Mouse (Mus musculus) lung, postnatal 14 days (tissue): Measurements from ENCODE around the gene Olfr342.

Experiments
- DNase-seq: peaks from one replicate; pipeline ENCODE4 v3.0.0; 2021

Gene Olfr342

DNA sequence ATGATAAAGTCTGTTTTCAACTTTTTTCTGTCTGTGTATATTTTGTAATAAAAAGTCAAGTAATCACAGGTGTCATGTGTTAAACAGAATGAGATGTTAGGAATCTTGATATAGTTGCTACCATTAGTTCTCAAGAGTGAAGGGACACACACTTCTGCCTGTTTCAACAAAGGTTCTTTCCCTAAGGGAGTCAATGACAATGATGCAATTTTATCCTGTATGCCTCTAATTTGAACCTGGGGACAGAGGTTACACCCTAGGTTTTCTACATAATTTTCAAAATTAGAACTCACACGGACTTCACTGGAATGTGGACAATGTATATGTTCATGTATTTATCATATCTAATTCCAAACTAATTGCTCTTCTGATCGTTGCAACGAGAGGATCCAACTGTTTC, at the start of gene Olfr342:
Olfr342 (plus strand) TSS at position 301 of the 400 bp plus-strand sequence.
- no peak for DNase-seq

DNA sequence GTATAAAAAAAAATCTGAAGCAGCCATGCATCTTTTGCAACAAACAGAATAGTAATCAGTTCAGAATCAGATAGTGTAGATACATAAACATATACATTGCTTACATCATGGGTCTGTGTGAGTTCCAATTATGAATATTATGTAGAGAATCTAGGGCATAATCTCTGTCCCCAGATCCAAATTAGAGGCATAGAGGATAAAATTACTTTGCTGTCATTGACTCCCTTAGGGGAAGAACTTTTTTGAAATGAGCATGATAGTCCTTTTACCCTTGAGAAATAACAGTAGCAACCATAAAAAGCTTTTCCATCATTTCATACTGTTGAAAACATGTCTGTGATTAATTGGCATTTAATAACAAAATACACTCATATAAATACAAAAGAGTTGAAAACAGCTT, 42.4 kb upstream of the Olfr342 start, which contains the start of gene Olfr341:
Olfr341 (minus strand) TSS at position 101 of the 400 bp plus-strand sequence.
- DNase-seq = no peak

GRCm38 (mm10) chr2:36565156-36565555, 40.4 kb downstream of the Olfr342 start:
- no peak for DNase-seq

DNA sequence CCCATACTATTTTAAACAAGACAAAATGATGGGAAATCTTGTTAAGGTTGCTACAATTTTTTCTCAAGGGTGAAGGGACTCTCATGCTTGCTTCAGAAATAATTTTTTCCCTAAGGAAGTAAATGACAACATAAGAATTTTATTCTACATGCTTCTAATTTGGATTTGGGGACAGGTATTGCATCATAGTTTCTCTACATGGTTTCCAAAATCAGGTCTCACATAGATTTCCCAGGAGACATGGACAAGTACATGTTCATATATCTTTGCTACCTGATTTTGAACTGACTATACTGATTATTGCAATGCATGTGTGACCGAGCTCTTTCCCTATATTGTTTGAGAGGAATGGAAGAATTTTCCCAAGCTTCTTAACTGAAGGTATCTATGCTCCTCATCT, 41.6 kb downstream of the Olfr342 start, which contains the start of gene Olfr344:
Olfr344 (plus strand) TSS at position 301 of the 400 bp plus-strand sequence.
- no peak for DNase-seq

- no peak for DNase-seq
Measured at GRCm38 (mm10) chr2:36567022-36567421, 42.2 kb downstream of the Olfr342 start.

GRCm38 (mm10) chr2:36567845-36568244, 43.0 kb downstream of the Olfr342 start:
- DNase-seq = no peak
